Mouse (Mus musculus) lung, adult 2 months (tissue): Measurements from ENCODE around the gene Myl3.

Experiments used
- CTCF ChIP-seq: fragments of 200-500 bp; IDR thresholded peaks from 2 replicates; pipeline ENCODE4 v1.5.1; 2011; ENCODE audit warnings: mild to moderate bottlenecking, low read length, control low read depth; ENCODE audit not compliant: insufficient read depth
- POLR2A ChIP-seq: fragments of 200-500 bp; IDR thresholded peaks from 2 replicates; pipeline ENCODE4 v1.6.1; 2011; ENCODE audit warnings: low read depth, mild to moderate bottlenecking, control low read depth, low read length, borderline replicate concordance; ENCODE audit errors: extremely low read depth

- TF ChIP-seq CTCF = no peak
- TF ChIP-seq POLR2A = no peak
These were observed 48.8 kb downstream of the Myl3 start for GRCm38 (mm10) chr9:110790462-110790861.
